Mouse (Mus musculus) C2C12 (cell line): ENCODE measurements around the gene Rgs7bp. TPM values are rescaled to one million over a fixed set of nuclear protein-coding genes. Genes with fewer than 3 reads are reported as not detected.

Source experiments
- H3K27me3 ChIP-seq: one replicate; pipeline ENCODE4 v1.6.1; 2011; ENCODE audit not compliant: control insufficient read depth, insufficient read depth, insufficient read length
- H3K36me3 ChIP-seq: one replicate; pipeline ENCODE4 v1.6.1; 2011; ENCODE audit not compliant: control insufficient read depth, insufficient read depth
- H3K4me3 ChIP-seq: one replicate; pipeline ENCODE4 v1.5.1; 2011; ENCODE audit warnings: mild to moderate bottlenecking, control low read depth; ENCODE audit not compliant: poor library complexity, insufficient read depth, severe bottlenecking
- H3K79me2 ChIP-seq: one replicate; pipeline ENCODE4 v1.6.1; 2011; ENCODE audit not compliant: control insufficient read depth, insufficient read depth
- H3K79me3 ChIP-seq: one replicate; pipeline ENCODE4 v1.6.1; 2011; ENCODE audit warnings: low read depth, control low read depth
- H3ac ChIP-seq: one replicate; pipeline ENCODE3; 2011; ENCODE audit warnings: low read depth; ENCODE audit not compliant: control insufficient read depth, insufficient read length
- CEBPB ChIP-seq: IDR thresholded peaks from one replicate; pipeline ENCODE4 v1.6.1; 2011; ENCODE audit warnings: low read depth, mild to moderate bottlenecking, control low read depth, moderate library complexity
- CTCF ChIP-seq: IDR thresholded peaks from one replicate; pipeline ENCODE4 v1.5.1; 2011; ENCODE audit not compliant: control insufficient read depth, insufficient read depth, insufficient read length
- FOSL1 ChIP-seq: IDR thresholded peaks from one replicate; pipeline ENCODE4 v1.8.0; 2011; ENCODE audit warnings: mild to moderate bottlenecking, low read length; ENCODE audit not compliant: poor library complexity, insufficient read depth, severe bottlenecking
- MAX ChIP-seq: IDR thresholded peaks from one replicate; pipeline ENCODE4 v1.6.1; 2011; ENCODE audit warnings: mild to moderate bottlenecking, control low read depth
- MYOD1 ChIP-seq: IDR thresholded peaks from one replicate; pipeline ENCODE4 v1.6.1; 2011; ENCODE audit warnings: low read depth; ENCODE audit not compliant: control insufficient read depth, insufficient read length
- MYOG ChIP-seq: IDR thresholded peaks from one replicate; pipeline ENCODE4 v1.6.1; 2011; ENCODE audit not compliant: control insufficient read depth, insufficient read length; ENCODE audit errors: extremely low read depth
- USF1 ChIP-seq: IDR thresholded peaks from one replicate; pipeline ENCODE4 v1.6.1; 2011; ENCODE audit warnings: low read depth, mild to moderate bottlenecking, control low read depth, moderate library complexity
- polyA plus RNA-seq: library from polyadenylated mRNA; unstranded; fragments of >200 nt; fragmentation: generic; extraction: Trizol; gene quantifications from one replicate; pipeline ENCODE4 v1.2.1, GENCODE M21; 2012; ENCODE audit warnings: missing spikeins

Gene Rgs7bp
- polyA plus RNA-seq, 1 experiment, result not detected

DNA sequence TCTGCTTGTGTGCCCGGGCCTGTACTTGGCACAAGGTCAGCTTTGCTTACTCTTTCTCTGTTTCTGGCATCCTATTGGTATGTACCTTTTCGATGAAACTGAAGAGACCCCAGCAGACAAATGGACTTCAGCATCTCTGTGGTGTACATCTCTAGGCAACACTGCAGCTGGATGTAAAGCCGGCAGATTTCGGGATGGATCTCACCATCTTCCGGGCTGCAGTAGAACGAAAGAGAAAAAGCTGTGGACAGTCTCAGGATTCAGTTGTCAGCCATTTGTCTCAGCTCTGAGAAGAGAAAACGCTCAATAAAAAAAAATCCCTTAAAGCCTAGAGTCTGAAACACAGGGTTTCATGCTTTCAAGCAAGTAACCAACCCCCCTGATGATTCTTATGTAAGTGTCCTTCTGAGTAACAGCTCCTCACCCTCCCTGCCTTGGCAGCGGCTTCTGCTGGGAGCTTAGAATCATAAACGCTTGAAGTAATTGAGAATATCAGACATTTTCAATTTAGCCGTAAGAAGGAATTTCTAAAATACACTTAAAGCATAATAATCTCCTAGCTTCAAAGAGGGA, 71.9 kb downstream of the Rgs7bp start:
- Histone ChIP-seq H3K79me3 (no peaks in the 10 kb centered on the region), H3ac (no peak overlapping the region), H3K27me3 (no peaks in the 10 kb centered on the region), H3K4me3 (no peak overlapping the region), H3K36me3 (no peaks in the 10 kb centered on the region), H3K79me2 (no peaks in the 10 kb centered on the region)
- TF ChIP-seq CTCF, result no peak
- no peak for TF ChIP-seq USF1
- no peak for TF ChIP-seq FOSL1
- no peak for TF ChIP-seq MAX
- no peak for TF ChIP-seq CEBPB
- no peak for TF ChIP-seq MYOG
- no peak for TF ChIP-seq MYOD1

GRCm38 (mm10) chr13:104978176-104978575, 76.6 kb downstream of the Rgs7bp start:
- no peaks in the 10 kb centered on the region for H3K36me3 ChIP-seq
- H3K79me2 ChIP-seq, result no peaks in the 10 kb centered on the region
- TF ChIP-seq FOSL1 (no peak), MYOG (no peak), CEBPB (no peak), MAX (no peak), CTCF (no peak), USF1 (no peak), MYOD1 (no peak)

GRCm38 (mm10) chr13:104967486-104967885, 87.2 kb downstream of the Rgs7bp start:
- peaks cover 15% of the 10 kb centered on the region for H3K27me3 ChIP-seq
- no peak for TF ChIP-seq CTCF
- no peak for TF ChIP-seq CEBPB
- no peak for TF ChIP-seq MYOD1
- no peak for TF ChIP-seq MAX
- TF ChIP-seq FOSL1, result no peak
- no peak for TF ChIP-seq MYOG
- no peak for TF ChIP-seq USF1

More at GRCm38 (mm10) chr13:104978176-104978575, 76.6 kb downstream of the Rgs7bp start:
- Histone ChIP-seq H3ac (no peak overlapping the region), H3K27me3 (no peaks in the 10 kb centered on the region), H3K4me3 (no peak overlapping the region), H3K79me3 (no peaks in the 10 kb centered on the region)

GRCm38 (mm10) chr13:104963716-104964115, 91.0 kb downstream of the Rgs7bp start:
- peaks cover 25% of the 10 kb centered on the region for H3K27me3 ChIP-seq
- no peaks in the 10 kb centered on the region for H3K79me2 ChIP-seq
- no peak for TF ChIP-seq CTCF
- TF ChIP-seq FOSL1, result no peak
- TF ChIP-seq USF1, result no peak
- no peak for TF ChIP-seq MYOD1
- no peak for TF ChIP-seq MYOG
- TF ChIP-seq MAX, result no peak
- TF ChIP-seq CEBPB, result no peak
- H3ac ChIP-seq, result no peak overlapping the region
- no peaks in the 10 kb centered on the region for H3K36me3 ChIP-seq
- H3K4me3 ChIP-seq, result no peak overlapping the region
- no peaks in the 10 kb centered on the region for H3K79me3 ChIP-seq

More at GRCm38 (mm10) chr13:104967486-104967885, 87.2 kb downstream of the Rgs7bp start:
- H3K4me3 ChIP-seq, result no peak overlapping the region
- no peaks in the 10 kb centered on the region for H3K79me3 ChIP-seq
- H3ac ChIP-seq, result no peak overlapping the region
- no peaks in the 10 kb centered on the region for H3K79me2 ChIP-seq
- no peaks in the 10 kb centered on the region for H3K36me3 ChIP-seq

- H3K36me3 ChIP-seq, result no peaks in the 10 kb centered on the region
- no peak overlapping the region for H3K4me3 ChIP-seq
- no peak overlapping the region for H3ac ChIP-seq
- H3K79me2 ChIP-seq, result no peaks in the 10 kb centered on the region
- TF ChIP-seq MYOG (no peak), CEBPB (no peak), MYOD1 (no peak), MAX (no peak), FOSL1 (no peak), CTCF (no peak), USF1 (no peak)
- H3K79me3 ChIP-seq, result no peaks in the 10 kb centered on the region
- H3K27me3 ChIP-seq, result peaks cover 25% of the 10 kb centered on the region
These were observed 91.9 kb downstream of the Rgs7bp start for GRCm38 (mm10) chr13:104962716-104963411.

DNA sequence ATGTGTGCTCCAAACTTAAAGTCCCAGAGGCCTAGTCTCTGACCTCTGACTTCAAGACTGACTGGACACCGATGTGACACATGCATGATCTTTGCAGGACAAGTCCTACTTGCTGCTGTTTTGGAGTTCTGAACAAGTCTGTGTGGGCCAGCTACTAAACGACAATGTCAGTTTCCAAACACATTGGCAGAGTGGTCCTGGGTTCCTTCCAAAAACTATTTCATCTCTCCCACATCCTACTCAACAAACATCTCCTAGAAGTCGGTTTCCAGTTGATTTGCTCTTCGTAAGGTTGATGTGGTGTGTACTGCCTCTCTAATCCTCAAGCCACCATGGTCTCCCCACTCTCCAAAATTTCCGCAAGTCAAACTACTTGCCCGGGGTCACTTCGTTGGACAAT, 92.6 kb downstream of the Rgs7bp start:
- H3K4me3 ChIP-seq, result no peak overlapping the region
- TF ChIP-seq MAX (no peak), CEBPB (no peak), CTCF (no peak), FOSL1 (no peak), MYOG (no peak), USF1 (no peak), MYOD1 (no peak)
- H3K79me2 ChIP-seq, result no peaks in the 10 kb centered on the region
- H3ac ChIP-seq, result no peak overlapping the region
- peaks cover 23% of the 10 kb centered on the region for H3K27me3 ChIP-seq
- H3K36me3 ChIP-seq, result no peaks in the 10 kb centered on the region
- H3K79me3 ChIP-seq, result no peaks in the 10 kb centered on the region
